Mouse (Mus musculus) layer of hippocampus, adult 2 months (tissue): ENCODE measurements around the gene Fam120a. TPM values are rescaled to one million over a fixed set of nuclear protein-coding genes. Genes with fewer than 3 reads are reported as not detected.
A peak's percentile ranks its signal among the peaks of the same experiment; 100 is the strongest.

Source experiments
- DNase-seq, 2 experiments: peaks; one replicate each; pipeline ENCODE4 v3.0.0; 2022; ENCODE audit warnings: low spot score in 2 of 2
- H3K27ac ChIP-seq: fragments of 200-600 bp; 2 replicates; pipeline ENCODE4 v1.8.1; 2022
- H3K4me3 ChIP-seq: fragments of 200-600 bp; 2 replicates; pipeline ENCODE4 v1.8.1; 2022; ENCODE audit warnings: mild to moderate bottlenecking
- CTCF ChIP-seq: fragments of 200-600 bp; conservative IDR thresholded peaks from 2 replicates; pipeline ENCODE4 v1.8.1; 2022; ENCODE audit warnings: antibody characterized with exemption, mild to moderate bottlenecking, moderate library complexity
- total RNA-seq, 2 experiments: library from RNA; stranded (reverse); gene quantifications; 2 replicates each; pipeline ENCODE4 v1.2.3; 2021

Gene Fam120a
- total RNA-seq, 2 experiments from 2014 or later: 112 to 120 TPM

GRCm38 (mm10) chr13:48958608-48959007, 9.2 kb downstream of the Fam120a start:
- Histone ChIP-seq H3K4me3 (no peak overlapping the region), H3K27ac (no peak overlapping the region)
- DNase-seq: no peak
- TF ChIP-seq CTCF: no peak

- Histone ChIP-seq H3K27ac (no peak overlapping the region), H3K4me3 (no peak overlapping the region)
- DNase-seq: no peak
- no peak for TF ChIP-seq CTCF
Measured at GRCm38 (mm10) chr13:48954825-48955224, 13.0 kb downstream of the Fam120a start.

GRCm38 (mm10) chr13:48950600-48951241, 17.1 kb downstream of the Fam120a start:
- no peak for DNase-seq
- Histone ChIP-seq H3K4me3 (no peak overlapping the region), H3K27ac (peak overlapping the region; percentile 14; the same call in 1 of the 2 replicates)
- TF ChIP-seq CTCF: no peak

- TF ChIP-seq CTCF: no peak
- DNase-seq: no peak
Measured at GRCm38 (mm10) chr13:48948951-48949350, 18.9 kb downstream of the Fam120a start.

GRCm38 (mm10) chr13:48944571-48944970, 23.2 kb downstream of the Fam120a start:
- Histone ChIP-seq H3K4me3 (no peak overlapping the region), H3K27ac (no peak overlapping the region)
- TF ChIP-seq CTCF: no peak
- no peak for DNase-seq

More at GRCm38 (mm10) chr13:48948951-48949350, 18.9 kb downstream of the Fam120a start:
- peak overlapping the region; percentile 21 for H3K27ac ChIP-seq
- no peak overlapping the region for H3K4me3 ChIP-seq

- H3K4me3 ChIP-seq: no peak overlapping the region
- no peak for TF ChIP-seq CTCF
- no peak for DNase-seq
- no peak overlapping the region for H3K27ac ChIP-seq
Measured at GRCm38 (mm10) chr13:48942471-48942870, 25.3 kb downstream of the Fam120a start.

- Histone ChIP-seq H3K27ac (no peak overlapping the region), H3K4me3 (no peak overlapping the region)
- no peak for DNase-seq
- TF ChIP-seq CTCF: no peak
Measured at GRCm38 (mm10) chr13:48941773-48942172, 26.0 kb downstream of the Fam120a start.

- Histone ChIP-seq H3K4me3 (no peak overlapping the region), H3K27ac (no peak overlapping the region)
- no peak for DNase-seq
- no peak for TF ChIP-seq CTCF
Measured at GRCm38 (mm10) chr13:48934597-48934996, 33.2 kb downstream of the Fam120a start.

- no peak for DNase-seq
- Histone ChIP-seq H3K27ac (no peak overlapping the region), H3K4me3 (no peak overlapping the region)
- TF ChIP-seq CTCF: no peak
Measured at GRCm38 (mm10) chr13:48932692-48933091, 35.1 kb downstream of the Fam120a start.

- no peak for DNase-seq
- Histone ChIP-seq H3K27ac (no peak overlapping the region; the same call in 1 of the 2 replicates), H3K4me3 (no peak overlapping the region)
- no peak; the same call in 1 of the 2 replicates for TF ChIP-seq CTCF
Measured at GRCm38 (mm10) chr13:48931687-48932086, 36.1 kb downstream of the Fam120a start.

GRCm38 (mm10) chr13:48931232-48931631, 36.6 kb downstream of the Fam120a start:
- no peak for TF ChIP-seq CTCF
- H3K4me3 ChIP-seq: no peak overlapping the region
- DNase-seq: peak in 1 of 2 experiments; percentile 46
- peak overlapping the region; percentile 72; the same call in 1 of the 2 replicates for H3K27ac ChIP-seq

- Histone ChIP-seq H3K27ac (peak overlapping the region; percentile 72; the same call in 1 of the 2 replicates), H3K4me3 (no peak overlapping the region)
- DNase-seq: no peak
- TF ChIP-seq CTCF: no peak
Measured at GRCm38 (mm10) chr13:48929535-48930110, 38.2 kb downstream of the Fam120a start.

GRCm38 (mm10) chr13:48927609-48928008, 40.2 kb downstream of the Fam120a start:
- TF ChIP-seq CTCF: no peak
- H3K27ac ChIP-seq: no peak overlapping the region
- no peak overlapping the region for H3K4me3 ChIP-seq
- no peak for DNase-seq

GRCm38 (mm10) chr13:48922712-48923111, 45.1 kb downstream of the Fam120a start:
- peak overlapping the region; percentile 61; the same call in 1 of the 2 replicates for H3K27ac ChIP-seq
- no peak for TF ChIP-seq CTCF
- no peak overlapping the region for H3K4me3 ChIP-seq
- DNase-seq: no peak
